Mouse (Mus musculus) right cerebral cortex, adult 2 months (tissue): ENCODE results near the gene Gabarapl2.

Experiments
- DNase-seq, 2 experiments: peaks; one replicate each; pipeline ENCODE4 v3.0.0; 2021 to 2022; ENCODE audit warnings: low spot score in 2 of 2

The Gabarapl2 gene

DNA sequence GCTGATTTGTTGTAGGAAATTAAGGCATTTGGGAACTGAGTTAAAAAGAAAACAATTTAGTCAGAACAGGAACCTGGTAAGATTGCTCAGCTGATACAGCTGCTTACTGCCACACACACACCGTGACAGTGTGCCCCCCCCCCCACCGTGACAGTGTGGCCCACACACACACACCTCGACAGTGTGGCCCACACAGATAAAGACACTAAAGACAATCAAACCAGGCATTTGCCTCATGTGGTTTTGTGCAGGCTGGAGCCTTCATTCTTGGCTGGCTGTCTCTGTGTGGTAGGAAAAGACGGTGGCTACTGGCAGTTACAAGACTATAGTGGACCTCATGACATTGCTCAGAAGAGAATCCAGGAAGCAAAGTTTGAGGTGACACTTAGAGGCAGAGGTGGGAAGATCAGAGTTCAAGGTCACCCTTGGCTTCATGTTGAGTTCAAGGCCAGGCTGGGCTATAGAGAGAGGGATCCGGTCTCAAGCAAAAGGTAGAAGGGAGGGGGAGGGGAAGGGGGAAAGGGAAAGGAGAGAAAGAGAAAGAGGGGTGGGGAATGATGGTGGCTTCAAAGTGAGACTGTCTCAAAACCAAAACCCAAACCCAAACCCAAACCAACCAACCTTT, 26.9 kb downstream of the Gabarapl2 start:
- no peak for DNase-seq

DNA sequence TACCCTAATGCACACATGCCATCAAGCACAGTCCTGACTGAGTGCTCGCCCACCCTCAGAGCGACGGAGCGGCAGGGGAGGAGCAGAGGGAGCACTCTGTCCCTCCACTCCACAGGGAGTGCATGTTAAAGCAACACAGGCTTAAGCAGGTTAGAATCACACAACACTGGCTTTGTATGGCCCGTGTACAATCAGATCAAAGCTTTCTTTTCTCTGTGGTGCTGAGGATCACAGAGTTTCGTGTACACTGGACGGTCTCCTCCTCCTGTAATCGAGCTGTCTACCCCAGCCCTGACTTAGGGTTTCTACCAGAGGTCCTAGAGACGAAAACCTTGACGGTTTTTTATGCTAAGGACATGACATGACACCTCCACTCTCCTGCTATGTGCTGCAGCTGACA, 28.0 kb downstream of the Gabarapl2 start:
- DNase-seq = no peak

DNA sequence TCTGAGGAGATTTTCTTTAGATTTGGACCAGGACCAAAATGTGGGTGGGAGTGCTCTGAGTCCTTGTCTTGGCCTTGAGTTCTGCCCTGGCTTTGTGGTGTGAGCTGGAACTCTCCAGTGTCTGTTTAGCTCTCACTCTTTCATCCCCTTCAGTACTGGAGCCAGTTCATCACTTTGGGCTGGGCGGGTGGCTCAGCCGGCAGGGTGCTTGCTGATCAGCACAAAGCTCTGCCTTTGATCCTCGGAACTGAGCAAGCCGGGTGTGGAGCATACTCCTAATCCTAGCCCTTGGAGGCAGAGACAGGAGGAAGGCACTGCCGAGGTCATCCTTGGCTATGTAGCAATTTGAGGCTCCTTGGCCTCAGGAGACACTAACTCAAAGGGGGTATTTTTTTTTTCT, 28.5 kb downstream of the Gabarapl2 start:
- no peak for DNase-seq

DNA sequence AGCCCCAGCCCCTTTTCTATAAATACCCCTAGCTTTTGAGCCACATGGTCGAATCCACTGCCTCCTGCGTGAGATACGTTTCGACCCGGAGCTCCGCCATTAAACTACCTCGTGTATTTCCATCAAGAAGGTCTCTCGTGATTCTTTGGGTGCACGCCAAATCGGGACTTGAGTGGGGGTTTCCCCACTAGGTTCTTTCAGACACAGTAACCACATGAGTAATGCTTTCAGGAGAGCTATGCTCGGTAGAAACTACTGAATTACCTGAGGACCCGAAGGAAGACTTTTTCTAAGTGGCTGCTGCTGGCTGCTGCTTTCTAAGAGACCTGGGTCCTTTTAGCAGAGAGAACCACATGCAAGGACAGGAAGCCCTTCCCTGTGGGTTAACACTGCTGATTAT, 33.6 kb downstream of the Gabarapl2 start:
- DNase-seq = no peak

DNA sequence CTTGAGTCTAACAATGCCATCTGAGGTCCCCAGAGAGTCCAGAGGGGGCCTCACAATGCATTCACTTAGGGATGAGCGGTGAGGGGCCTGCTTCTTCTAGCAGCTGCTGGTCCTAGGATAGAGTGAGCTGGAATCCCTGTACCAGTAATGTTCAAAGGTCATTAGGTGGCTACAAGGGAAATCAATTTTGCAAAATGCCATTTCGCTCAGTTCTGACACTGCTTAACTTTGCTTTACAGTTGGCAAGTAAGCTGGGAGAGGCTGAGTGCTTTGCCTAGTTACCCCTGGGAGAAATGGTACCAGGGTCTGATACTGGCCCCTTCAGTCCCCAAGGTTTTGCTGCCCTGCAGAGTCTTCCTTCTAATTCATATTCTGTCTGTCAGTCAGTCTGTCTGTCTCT, 35.2 kb downstream of the Gabarapl2 start:
- DNase-seq = no peak

DNA sequence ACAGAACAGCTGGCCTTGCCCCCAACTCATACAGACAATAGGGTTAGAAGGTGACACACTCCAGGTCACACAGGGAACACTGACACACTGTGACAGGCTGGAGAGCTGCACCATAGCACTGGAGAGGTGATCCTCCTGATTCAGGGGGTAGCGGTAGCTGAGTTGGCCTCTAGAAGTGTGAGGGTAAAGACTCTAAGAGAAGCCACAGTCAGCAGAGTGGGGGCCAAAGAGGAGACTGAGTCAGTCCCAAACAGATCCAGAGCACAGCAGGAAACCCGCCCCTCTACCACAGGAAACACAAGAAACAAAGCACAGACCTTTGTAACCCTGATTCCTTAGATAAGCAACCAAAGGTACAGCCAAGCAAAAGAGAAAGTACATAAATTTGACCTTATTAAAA, 35.8 kb downstream of the Gabarapl2 start:
- no peak for DNase-seq

DNA sequence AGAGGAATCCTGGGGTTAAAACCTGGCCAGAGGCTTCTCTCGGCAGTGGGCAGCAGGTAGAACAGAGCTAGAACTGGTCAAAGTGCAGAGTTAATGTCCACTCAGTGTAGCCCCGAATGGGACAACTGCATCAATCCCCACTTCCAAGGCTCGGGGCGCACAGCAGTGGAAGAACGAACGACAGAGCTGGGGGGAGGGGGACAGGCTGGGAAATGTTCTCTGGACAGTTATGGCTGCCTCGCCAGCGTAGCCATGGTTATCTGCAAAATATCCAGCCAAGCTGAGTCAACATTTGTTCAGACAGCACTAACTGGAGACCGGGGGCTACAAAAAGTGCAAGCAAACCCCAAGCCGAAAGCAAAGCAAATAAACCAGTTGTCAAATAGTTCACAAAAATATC, 37.6 kb downstream of the Gabarapl2 start:
- no peak for DNase-seq

DNA sequence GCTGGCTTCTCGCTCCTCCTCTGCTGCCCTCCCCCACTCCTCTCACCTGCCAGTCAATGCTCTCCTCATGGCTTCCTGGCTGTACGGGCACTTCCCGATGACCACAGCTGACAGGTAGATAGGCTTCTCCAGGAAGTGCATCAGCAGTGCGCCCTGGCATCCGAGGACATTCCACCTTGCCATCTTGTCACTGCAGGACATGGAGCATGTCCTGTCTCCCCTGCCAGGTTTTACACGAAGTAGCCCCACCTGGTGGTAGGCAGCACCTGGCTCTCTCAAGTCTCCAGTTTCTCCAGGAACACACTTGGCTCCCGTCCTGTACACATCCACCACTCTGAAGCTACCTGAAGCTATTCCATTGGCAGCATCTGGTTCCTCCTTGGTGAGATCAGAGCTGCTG, 41.6 kb downstream of the Gabarapl2 start:
- DNase-seq = no peak

DNA sequence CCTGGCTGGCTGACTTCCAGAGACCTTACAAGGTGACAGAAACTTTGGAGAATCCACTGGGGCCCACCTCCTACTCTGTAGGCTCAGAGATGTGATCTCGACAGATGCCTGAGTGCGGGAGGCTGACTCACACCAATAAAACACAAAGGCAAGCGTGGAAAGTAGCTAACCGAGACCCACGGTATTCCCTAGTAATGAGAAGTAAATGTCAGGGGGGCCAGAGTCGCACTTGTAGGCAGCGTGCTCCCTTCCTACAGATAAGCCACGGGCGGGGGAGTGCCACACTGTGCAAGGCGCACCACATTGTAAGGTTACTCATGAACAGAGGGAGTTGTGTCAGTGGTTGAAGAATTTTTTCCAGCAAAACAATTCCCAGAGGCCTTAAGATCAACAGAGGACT, 44.0 kb downstream of the Gabarapl2 start:
- peak; percentile 35 to 56 for DNase-seq

DNA sequence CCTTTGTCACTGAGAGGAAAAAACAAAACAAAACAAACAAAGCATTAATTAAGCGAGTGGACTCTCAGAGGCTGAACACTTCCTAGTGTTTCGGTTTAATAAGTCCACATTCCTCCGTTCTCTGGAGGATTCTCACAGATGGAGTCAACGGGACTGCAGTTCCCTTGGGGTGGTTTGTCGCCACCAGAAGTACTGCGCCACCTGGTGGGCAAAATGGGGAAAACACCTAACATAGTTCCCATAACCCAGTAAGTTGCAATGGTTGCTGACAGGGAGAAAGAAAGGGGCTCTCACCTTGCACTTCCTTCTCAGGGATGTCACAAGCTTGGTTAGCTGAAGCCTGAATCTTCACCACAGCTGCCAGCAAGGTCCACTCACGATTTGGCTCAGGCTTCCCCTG, 49.4 kb downstream of the Gabarapl2 start:
- peak; percentile 80 to 84 for DNase-seq

DNA sequence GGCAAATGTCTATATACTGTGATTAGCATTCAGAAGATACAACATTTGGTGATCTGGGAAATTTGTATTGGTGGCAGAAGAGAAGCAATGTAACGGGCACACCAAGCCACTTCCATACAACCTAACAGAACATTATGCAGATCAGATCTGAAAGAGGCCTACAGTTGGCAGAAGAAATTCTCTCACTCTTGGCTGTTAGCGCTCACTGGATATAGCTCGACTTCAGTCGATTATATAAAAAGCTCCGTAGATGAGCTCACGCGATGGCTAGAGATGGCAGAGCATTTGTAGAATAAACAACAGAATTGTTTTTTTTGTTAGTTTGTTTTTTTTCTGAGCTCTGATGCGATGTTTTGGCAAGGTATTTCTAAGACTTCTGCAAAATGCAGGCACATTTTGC, 50.8 kb downstream of the Gabarapl2 start:
- peak in 1 of 2 experiments; percentile 9 for DNase-seq

DNA sequence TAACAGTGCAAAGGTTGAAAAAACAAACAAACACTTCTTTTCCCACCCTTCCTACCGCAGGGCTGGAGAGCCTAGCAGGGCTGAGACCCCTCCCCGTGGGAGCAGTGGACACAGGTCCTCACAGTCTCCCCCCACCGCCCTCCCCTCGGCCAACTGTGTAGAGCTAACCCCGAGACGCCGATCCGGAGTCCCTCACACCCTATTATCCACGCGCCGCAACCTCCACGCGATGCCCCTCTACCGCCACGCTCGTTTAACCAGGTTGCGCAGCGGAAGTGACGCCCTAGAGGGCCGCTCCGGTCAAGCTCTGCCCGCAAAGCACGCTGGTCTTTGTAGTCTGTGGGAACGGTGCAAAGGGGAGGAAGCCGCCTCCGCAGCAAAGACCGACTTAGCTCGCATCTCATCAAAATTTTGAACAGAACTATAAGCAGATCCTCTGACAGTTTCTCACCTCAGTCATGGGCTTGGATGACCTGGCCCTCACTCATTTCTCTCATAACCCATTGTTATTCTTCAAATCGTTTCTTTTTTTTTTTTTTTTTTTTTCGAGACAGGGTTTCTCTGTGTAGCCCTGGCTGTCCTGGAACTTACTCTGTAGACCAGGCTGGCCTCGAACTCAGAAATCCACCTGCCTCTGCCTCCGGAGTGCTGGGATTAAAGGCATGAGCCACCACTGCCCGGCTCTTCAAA, 51.7 kb downstream of the Gabarapl2 start, which contains the start of gene Adat1:
Adat1 (minus strand) TSS at position 290 of the 690 bp plus-strand sequence.
- DNase-seq = peak; percentile 90 to 91

DNA sequence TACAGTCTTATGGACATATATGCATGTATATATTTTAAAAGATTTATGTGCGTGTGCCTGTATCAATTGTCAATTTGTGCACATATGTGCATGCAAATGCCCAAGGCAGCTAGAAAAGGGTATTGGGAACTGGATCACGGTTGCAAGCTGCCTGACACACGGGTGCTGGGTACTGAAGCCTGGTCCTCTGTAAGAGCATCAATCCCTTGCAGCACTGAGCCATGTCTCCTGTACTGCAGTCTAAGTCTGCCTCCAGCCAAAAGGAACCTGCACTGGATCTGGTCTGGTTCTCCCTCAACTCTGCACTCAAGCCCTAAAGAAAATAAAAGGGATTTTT, 52.2 kb downstream of the Gabarapl2 start:
- no peak for DNase-seq
